Mouse (Mus musculus): ENCODE results near the gene Ptbp3. TPM values are rescaled to one million over a fixed set of nuclear protein-coding genes. Genes with fewer than 3 reads are reported as not detected.

Ptbp3 gene
- 1 to 10 TPM; 6.7 to 10.0 TPM for total RNA-seq (2021)
- long read RNA-seq, experiment 1, full-length matches to known transcripts: 1 of 2 reads
- long read RNA-seq, experiment 1, partial matches to known transcripts: 1 of 2 reads
- long read RNA-seq, experiment 1, other reads (novel, unspliced or antisense): 0 of 2 reads
- long read RNA-seq, experiment 2, full-length matches to known transcripts: 1 of 2 reads
- long read RNA-seq, experiment 2, partial matches to known transcripts: 0 of 2 reads
- long read RNA-seq, experiment 2, other reads (novel, unspliced or antisense): 1 of 2 reads

DNA sequence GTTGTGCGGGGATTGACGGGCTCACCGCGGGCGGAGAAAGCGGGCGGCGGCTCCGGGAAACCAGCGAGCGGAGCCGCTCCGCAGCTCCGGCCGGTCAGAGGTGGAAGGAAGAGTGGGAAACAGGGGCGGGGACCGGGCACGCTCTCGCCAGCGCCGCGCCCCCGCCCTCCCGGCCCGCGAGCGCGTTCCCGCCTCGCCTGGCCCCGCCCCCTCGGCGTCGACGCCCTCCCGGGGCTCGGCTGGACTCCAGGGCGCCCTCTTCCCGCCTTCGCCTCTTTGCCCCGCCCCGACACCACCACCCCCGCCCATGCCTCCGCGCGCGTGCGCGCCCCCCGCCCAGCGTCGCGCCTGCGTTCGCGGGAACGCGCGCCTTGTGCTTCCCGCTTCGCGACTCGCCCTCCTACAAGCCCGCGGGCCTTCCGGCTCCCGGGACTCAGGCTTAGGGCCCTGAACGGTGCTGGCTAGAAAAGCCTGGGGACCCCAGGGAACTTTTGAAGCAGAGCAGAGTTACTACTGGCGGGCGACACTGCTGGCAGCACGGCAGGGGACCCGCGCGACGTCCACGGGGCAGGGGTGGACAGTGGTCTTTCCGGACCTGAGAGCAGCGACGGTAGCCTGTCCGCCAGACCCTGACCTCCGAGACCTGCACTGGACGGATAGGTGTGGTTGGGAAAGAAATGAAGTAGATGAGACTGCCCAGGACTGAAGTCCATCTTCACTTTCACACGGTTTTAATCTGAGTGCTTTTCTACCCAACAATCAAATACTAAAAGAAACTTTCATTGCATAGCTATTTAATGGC lies at the start of gene Ptbp3:
TSS of gene Ptbp3 (minus strand) at position 190 of the 802 bp plus-strand sequence.
- TF ChIP-seq CTCF (IDR thresholded peaks at IDR 0.05): no peak
- peak within 1 kb of the TSS; percentile 96 for H3K4me3 ChIP-seq
- peak; percentile 96 for DNase-seq
- intact Hi-C loops (cut with DNase I): loop anchor here (1.0 kb wide), 1 partner anchor 360 kb away; the partner anchor contains the start of gene Ugcg
- H3K27ac ChIP-seq: peak within 1 kb of the TSS; percentile 94

DNA sequence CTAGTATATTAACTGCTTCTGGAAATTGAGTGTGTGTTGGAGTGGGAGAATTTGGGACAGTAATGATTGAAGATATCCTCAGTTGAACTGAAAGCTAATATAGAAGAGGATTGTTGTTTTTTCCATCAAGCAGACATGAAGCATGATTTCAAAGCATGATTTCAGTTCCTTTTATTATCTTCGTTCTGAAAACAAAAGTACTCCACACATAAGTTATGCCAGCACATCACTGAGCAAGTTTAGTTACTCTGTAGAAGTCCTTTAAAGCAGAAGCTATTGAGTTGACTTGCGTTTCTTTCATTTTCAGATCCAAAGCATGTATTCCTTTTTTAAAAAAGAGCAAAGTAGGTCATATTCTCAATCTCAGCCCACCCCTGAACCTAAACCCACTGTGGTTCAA lies 47.4 kb upstream of the Ptbp3 start:
- intact Hi-C loops (cut with DNase I): no loop called here
- no peak for DNase-seq

DNA sequence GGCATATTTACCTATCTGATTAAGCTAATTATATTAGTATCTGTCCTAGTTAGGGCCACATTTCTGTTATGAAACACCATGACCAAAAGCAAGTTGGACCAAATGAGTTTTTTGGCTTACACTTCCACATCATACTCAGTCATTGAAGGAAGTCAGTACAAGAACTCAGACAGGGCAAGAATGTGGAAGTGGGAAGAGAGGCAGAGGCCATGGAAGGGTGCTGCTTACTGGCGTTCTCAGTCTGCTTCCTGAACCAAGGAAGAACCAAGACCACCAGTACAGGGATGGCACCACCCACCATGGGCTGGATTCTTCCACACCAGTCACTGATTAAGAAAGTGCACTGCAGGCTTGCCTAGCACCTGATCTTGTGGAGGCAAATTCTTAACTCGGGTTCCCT lies 45.5 kb upstream of the Ptbp3 start:
- intact Hi-C loops (cut with DNase I): no loop called here
- DNase-seq: no peak
- H3K4me3 ChIP-seq: no peak overlapping the region
- H3K27ac ChIP-seq: no peak overlapping the region
- no peak for TF ChIP-seq CTCF (IDR thresholded peaks at IDR 0.05)

More for the DNA sequence above, 47.4 kb upstream of the Ptbp3 start:
- TF ChIP-seq CTCF (IDR thresholded peaks at IDR 0.05): no peak
- no peak overlapping the region for H3K4me3 ChIP-seq
- no peak overlapping the region for H3K27ac ChIP-seq

DNA sequence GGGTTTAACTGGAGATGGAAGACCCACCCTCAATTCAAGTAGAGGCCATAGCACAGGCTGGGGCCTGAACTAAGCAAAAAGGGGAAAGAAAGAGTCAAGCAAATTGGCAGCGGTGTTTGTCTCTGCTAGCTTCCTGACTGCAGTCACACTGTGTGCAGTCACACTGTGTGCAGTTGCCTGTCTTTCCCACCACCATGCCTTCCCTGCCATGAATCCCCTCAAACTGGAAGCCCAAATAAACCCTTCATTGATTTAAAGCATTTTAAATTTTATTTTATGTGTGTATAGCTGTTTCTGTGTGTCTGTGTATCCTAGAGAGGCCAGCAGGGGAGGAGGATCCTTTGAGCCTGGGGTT lies 38.7 kb upstream of the Ptbp3 start:
- no peak for TF ChIP-seq CTCF (IDR thresholded peaks at IDR 0.05)
- DNase-seq: no peak
- no peak overlapping the region for H3K4me3 ChIP-seq
- intact Hi-C loops (cut with DNase I): no loop called here
- H3K27ac ChIP-seq: no peak overlapping the region

GRCm38 (mm10) chr4:59587215-59587871 lies 38.2 kb upstream of the Ptbp3 start:
- TF ChIP-seq CTCF (IDR thresholded peaks at IDR 0.05): no peak
- no peak for DNase-seq
- intact Hi-C loops (cut with DNase I): no loop called here
- no peak overlapping the region for H3K4me3 ChIP-seq
- H3K27ac ChIP-seq: no peak overlapping the region

GRCm38 (mm10) chr4:59585097-59585496 lies 35.9 kb upstream of the Ptbp3 start:
- TF ChIP-seq CTCF (IDR thresholded peaks at IDR 0.05): no peak
- DNase-seq: peak; percentile 42
- intact Hi-C loops (cut with DNase I): no loop called here
- Histone ChIP-seq H3K27ac (peak overlapping the region; percentile 58), H3K4me3 (peak overlapping the region; percentile 15; the same call in 1 of the 2 replicates)

- Histone ChIP-seq H3K4me3 (peak overlapping the region; percentile 86), H3K27ac (peak overlapping the region; percentile 91)
- no peak for TF ChIP-seq CTCF (IDR thresholded peaks at IDR 0.05)
- intact Hi-C loops (cut with DNase I): no loop called here
- no peak for DNase-seq
Observed at GRCm38 (mm10) chr4:59582186-59582585, 33.0 kb upstream of the Ptbp3 start.

DNA sequence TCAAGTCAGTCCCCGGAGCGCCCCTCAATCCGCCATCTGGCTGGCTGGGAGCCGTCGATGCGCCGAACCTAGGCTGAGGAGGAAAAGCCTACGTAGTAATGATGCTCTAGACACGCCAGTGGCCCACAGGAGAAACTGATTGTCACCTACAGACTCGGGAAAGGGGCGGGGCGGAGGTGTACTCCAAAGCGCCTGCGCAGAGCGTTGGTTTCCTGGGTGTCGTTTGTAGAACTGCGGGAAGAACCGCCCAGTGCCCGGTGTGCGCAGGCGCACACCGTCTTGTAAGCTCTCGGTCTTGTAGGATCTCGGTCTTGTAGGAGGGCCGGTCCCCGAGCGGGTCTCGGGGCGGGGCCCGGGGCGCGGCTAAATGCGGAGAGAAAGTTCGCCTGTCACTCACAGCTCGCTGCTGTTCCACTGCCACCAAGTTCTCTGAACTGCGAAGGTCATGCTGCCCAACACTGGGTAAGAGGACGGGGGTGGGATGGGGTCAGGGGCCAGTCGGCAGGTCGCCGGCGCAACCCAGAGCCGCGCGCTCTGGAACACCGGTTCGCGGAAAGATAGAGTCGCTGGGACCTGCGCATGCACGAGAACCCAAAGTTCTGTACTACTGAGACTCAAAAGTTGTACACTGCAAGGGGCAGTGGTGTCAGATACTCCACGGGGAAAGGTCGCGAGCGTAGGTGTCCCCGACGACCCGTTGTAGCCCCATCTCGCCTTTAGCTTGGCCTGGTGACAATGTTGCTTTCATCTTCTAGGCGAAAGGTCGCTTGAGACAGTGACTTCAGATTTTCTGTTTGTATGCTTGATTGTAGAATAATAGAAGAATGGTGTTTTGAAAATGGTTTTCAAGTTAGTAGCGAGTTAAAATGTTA lies 32.4 kb upstream of the Ptbp3 start, which contains the start of gene Hsdl2:
TSS of gene Hsdl2 (plus strand) at position 250 of the 872 bp plus-strand sequence.
- Histone ChIP-seq H3K4me3 (peak within 1 kb of the TSS; percentile 86), H3K27ac (peak within 1 kb of the TSS; percentile 91)
- peak; percentile 98 for DNase-seq
- TF ChIP-seq CTCF (IDR thresholded peaks at IDR 0.05): no peak
- intact Hi-C loops (cut with DNase I): no loop called here

- Histone ChIP-seq H3K4me3 (peak overlapping the region; percentile 86), H3K27ac (peak overlapping the region; percentile 91)
- no peak for DNase-seq
- no peak for TF ChIP-seq CTCF (IDR thresholded peaks at IDR 0.05)
- intact Hi-C loops (cut with DNase I): no loop called here
Observed at GRCm38 (mm10) chr4:59580495-59581281, 31.5 kb upstream of the Ptbp3 start.

GRCm38 (mm10) chr4:59575184-59575958 lies 26.2 kb upstream of the Ptbp3 start:
- intact Hi-C loops (cut with DNase I): no loop called here
- H3K4me3 ChIP-seq: no peak overlapping the region
- DNase-seq: no peak
- no peak for TF ChIP-seq CTCF (IDR thresholded peaks at IDR 0.05)
- H3K27ac ChIP-seq: no peak overlapping the region

Data from gastrocnemius, adult 2 months (tissue).